Mouse (Mus musculus): Measurements from ENCODE around the gene Bicd2. TPM values are rescaled to one million over a fixed set of nuclear protein-coding genes. Genes with fewer than 3 reads are reported as not detected.
A peak's percentile ranks its signal among the peaks of the same experiment; 100 is the strongest.

The Bicd2 gene
- polyA plus RNA-seq, 1 experiment from 2014 or later: 19.2 TPM

DNA sequence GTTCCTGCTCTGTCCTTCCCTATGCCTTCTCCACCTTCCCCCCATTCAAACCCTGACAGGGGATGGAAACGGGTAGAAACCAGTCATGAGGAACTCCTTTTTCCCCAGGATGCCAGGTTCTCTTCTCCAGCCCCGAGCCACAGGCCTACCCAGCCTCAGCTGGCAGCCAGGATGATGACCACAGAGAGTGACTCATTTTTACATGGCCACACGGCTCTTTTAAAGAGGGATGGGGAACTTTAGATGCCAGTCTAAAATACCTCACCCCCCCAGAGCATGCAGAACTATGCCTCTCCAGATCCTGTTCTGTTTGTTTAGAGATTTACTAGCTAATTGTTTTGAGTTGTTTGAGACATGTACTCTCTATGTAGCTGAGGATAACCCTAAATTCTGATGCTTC, 19.9 kb upstream of the Bicd2 start:
- DNase-seq (ENCODE audit: low spot score): no peak
- WGBS: 72% methylated on average over 3 of the region's 3 CpGs
- Histone ChIP-seq H3K27me3 (replicated peaks; ENCODE audit: control insufficient read depth, insufficient read depth, low read length) (no peaks in the 10 kb centered on the region), H3K9me3 (replicated peaks; ENCODE audit: control insufficient read depth, low read length) (no peaks in the 10 kb centered on the region), H3K27ac (ENCODE audit: low read depth, low read length) (no peak overlapping the region), H3K4me1 (ENCODE audit: control insufficient read depth, insufficient read depth, low read length) (peaks cover 24% of the 10 kb centered on the region), H3K9ac (ENCODE audit: low read length) (no peak overlapping the region), H3K4me2 (ENCODE audit: low read length) (no peak overlapping the region), H3K36me3 (ENCODE audit: control insufficient read depth, insufficient read depth, low read length) (no peaks in the 10 kb centered on the region), H3K4me3 (ENCODE audit: low read depth, low read length) (no peak overlapping the region)
- ATAC-seq: no peak

DNA sequence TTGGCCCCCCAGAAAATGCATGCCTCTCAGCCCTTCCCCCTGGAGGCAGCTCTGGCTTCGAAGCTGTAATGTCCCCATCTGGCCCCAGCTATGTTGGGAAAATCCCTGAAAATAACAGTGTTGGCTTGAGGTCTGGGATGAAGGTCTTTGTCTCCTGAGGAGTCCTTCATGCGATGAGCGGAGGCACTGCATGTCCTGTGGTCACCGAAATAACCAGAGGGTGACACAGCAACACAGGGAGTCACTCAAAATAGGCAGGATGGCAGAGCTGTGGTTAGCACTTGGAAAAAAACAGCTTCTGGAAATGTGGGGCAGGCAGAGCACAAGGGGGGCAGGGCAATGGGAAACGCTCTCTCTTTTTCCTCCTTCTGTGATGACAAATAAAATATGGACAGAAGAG, 19.2 kb upstream of the Bicd2 start:
- Histone ChIP-seq H3K4me1 (ENCODE audit: control insufficient read depth, insufficient read depth, low read length) (peaks cover 19% of the 10 kb centered on the region), H3K4me3 (ENCODE audit: low read depth, low read length) (no peak overlapping the region), H3K4me2 (ENCODE audit: low read length) (no peak overlapping the region), H3K27ac (ENCODE audit: low read depth, low read length) (no peak overlapping the region), H3K36me3 (ENCODE audit: control insufficient read depth, insufficient read depth, low read length) (no peaks in the 10 kb centered on the region), H3K27me3 (replicated peaks; ENCODE audit: control insufficient read depth, insufficient read depth, low read length) (no peaks in the 10 kb centered on the region), H3K9ac (ENCODE audit: low read length) (no peak overlapping the region), H3K9me3 (replicated peaks; ENCODE audit: control insufficient read depth, low read length) (no peaks in the 10 kb centered on the region)
- DNase-seq (ENCODE audit: low spot score) (no peak), ATAC-seq (no peak)
- 83% methylated on average over 5 of the region's 5 CpGs for WGBS

DNA sequence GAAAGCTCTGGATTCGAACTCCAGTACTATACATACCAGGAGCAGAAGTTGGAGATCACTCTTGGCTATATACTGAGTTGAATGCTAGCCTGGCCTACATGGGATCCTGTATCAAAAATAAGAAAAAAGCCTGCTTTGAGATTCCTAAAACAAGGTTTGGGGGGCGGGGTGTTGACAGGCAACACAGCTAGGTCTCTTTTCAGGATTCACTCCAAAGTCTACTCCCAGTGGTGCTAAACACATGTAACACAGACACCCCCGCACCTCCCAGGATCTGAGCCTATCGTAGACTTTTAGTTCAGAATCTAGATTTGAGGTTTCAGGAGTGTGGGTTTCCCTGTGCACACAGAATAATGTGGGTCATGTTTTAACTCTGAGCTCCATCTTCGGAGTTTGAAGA, 18.6 kb upstream of the Bicd2 start:
- H3K9ac ChIP-seq (ENCODE audit: low read length): no peak overlapping the region
- ATAC-seq (no peak), DNase-seq (ENCODE audit: low spot score) (no peak)
- H3K36me3 ChIP-seq (ENCODE audit: control insufficient read depth, insufficient read depth, low read length): no peaks in the 10 kb centered on the region
- no peaks in the 10 kb centered on the region for H3K9me3 ChIP-seq (replicated peaks; ENCODE audit: control insufficient read depth, low read length)
- peaks cover 15% of the 10 kb centered on the region for H3K4me1 ChIP-seq (ENCODE audit: control insufficient read depth, insufficient read depth, low read length)
- H3K27ac ChIP-seq (ENCODE audit: low read depth, low read length): no peak overlapping the region
- no peak overlapping the region for H3K4me2 ChIP-seq (ENCODE audit: low read length)
- H3K27me3 ChIP-seq (replicated peaks; ENCODE audit: control insufficient read depth, insufficient read depth, low read length): no peaks in the 10 kb centered on the region
- 93% methylated on average over 5 of the region's 5 CpGs for WGBS
- H3K4me3 ChIP-seq (ENCODE audit: low read depth, low read length): no peak overlapping the region

DNA sequence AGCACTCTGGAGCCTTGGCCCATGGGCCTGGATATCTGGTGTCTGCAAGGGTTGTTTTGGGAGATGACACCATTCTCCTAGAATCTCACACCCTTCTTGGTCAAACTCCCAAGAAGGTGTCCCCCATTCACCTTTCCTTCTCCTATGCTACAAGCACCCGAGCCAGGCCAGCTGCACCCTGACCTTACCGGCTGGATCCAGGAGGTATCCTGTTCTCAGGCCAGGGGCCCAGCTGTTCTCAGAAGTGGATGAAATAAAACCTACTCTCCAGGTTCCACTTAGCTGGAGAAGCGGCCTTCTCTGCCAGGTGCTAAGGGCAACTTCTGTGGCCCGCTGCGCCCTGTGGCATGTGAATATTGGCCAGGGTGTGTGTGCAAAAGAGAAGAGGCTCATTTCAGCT, 16.5 kb upstream of the Bicd2 start:
- no peaks in the 10 kb centered on the region for H3K36me3 ChIP-seq (ENCODE audit: control insufficient read depth, insufficient read depth, low read length)
- H3K9me3 ChIP-seq (replicated peaks; ENCODE audit: control insufficient read depth, low read length): no peaks in the 10 kb centered on the region
- WGBS: 92% methylated on average over 5 of the region's 5 CpGs
- no peaks in the 10 kb centered on the region for H3K27me3 ChIP-seq (replicated peaks; ENCODE audit: control insufficient read depth, insufficient read depth, low read length)
- H3K4me1 ChIP-seq (ENCODE audit: control insufficient read depth, insufficient read depth, low read length): peaks cover 5% of the 10 kb centered on the region; the same call in 1 of the 2 replicates
- DNase-seq (ENCODE audit: low spot score): no peak
- no peak overlapping the region for H3K27ac ChIP-seq (ENCODE audit: low read depth, low read length)
- ATAC-seq: no peak
- H3K4me2 ChIP-seq (ENCODE audit: low read length): no peak overlapping the region
- H3K9ac ChIP-seq (ENCODE audit: low read length): no peak overlapping the region
- H3K4me3 ChIP-seq (ENCODE audit: low read depth, low read length): no peak overlapping the region

DNA sequence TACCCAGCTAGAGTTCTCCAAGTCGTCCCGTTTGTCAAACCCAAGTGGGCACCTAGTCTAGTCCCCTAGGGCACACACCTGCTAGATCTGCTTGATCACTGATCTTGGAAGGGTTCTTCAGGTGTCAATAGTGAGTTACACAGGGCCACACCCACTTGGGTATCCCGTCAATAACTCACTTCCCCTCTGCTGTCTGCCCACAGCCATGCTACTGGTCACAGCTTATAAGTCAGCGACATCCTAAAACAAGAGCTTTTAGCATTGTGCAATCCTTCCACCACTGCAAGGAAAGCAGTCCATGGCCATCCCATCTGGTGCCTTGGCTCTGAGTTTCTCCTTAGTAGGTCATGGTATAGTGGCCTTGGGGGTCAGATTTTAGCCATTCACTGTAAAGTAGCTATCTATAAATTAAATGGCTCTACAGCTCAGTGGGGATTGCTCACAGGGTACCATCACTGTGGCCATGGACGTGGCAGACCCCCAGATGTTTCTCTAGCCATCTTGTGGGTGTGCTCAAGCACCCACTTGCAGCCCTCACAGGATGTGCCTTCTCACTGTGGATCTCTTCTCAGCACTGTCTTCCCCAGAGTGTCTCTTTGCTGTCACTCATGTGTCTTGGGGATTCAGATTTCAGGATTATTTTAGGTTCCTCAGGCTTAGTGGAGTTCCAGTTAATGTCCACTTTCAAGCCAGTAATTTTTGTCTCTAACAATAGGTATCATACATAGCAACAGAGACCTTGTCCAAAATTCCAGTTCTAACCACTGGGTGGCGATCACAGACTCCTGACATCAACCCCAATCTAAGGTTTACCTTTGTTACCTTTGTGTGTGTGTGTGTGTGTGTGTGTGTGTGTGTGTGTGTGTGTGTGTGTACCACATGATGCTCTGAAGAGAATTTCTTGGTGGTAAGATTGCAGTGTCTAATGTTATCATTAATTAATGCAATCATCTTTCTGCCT, 14.9 kb upstream of the Bicd2 start:
- H3K9me3 ChIP-seq (replicated peaks; ENCODE audit: control insufficient read depth, low read length): no peaks in the 10 kb centered on the region
- H3K36me3 ChIP-seq (ENCODE audit: control insufficient read depth, insufficient read depth, low read length): no peaks in the 10 kb centered on the region
- ATAC-seq (peak; percentile 65; the same call in 1 of the 2 replicates), DNase-seq (ENCODE audit: low spot score) (peak; percentile 72)
- 63% methylated on average over 6 of the region's 6 CpGs for WGBS
- no peak overlapping the region for H3K4me2 ChIP-seq (ENCODE audit: low read length)
- H3K4me1 ChIP-seq (ENCODE audit: control insufficient read depth, insufficient read depth, low read length): no peaks in the 10 kb centered on the region
- H3K27me3 ChIP-seq (replicated peaks; ENCODE audit: control insufficient read depth, insufficient read depth, low read length): no peaks in the 10 kb centered on the region
- H3K9ac ChIP-seq (ENCODE audit: low read length): no peak overlapping the region; the same call in 1 of the 2 replicates
- no peak overlapping the region for H3K27ac ChIP-seq (ENCODE audit: low read depth, low read length)
- H3K4me3 ChIP-seq (ENCODE audit: low read depth, low read length): no peak overlapping the region

DNA sequence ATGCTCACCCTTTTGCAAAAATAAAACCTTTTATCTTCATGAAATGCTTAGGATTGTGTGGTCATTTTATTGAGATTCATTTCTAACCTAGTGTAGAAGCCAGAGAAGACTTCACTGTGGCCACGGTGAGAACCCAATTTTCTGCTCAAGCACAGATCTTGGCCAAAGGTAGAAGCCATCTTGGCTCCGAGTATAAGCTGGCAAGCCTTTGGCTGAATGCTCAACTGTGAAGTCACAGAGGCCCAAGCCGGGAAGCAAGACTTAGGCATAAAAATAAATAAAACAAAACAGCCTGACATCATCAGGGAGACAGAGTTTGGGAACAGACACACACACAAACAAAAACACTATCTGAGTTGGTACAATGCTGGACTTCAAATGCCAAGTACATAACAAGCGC, 13.3 kb upstream of the Bicd2 start:
- Histone ChIP-seq H3K36me3 (ENCODE audit: control insufficient read depth, insufficient read depth, low read length) (no peaks in the 10 kb centered on the region), H3K4me2 (ENCODE audit: low read length) (no peak overlapping the region), H3K27me3 (replicated peaks; ENCODE audit: control insufficient read depth, insufficient read depth, low read length) (no peaks in the 10 kb centered on the region), H3K27ac (ENCODE audit: low read depth, low read length) (no peak overlapping the region), H3K4me3 (ENCODE audit: low read depth, low read length) (no peak overlapping the region), H3K9ac (ENCODE audit: low read length) (no peak overlapping the region), H3K4me1 (ENCODE audit: control insufficient read depth, insufficient read depth, low read length) (no peaks in the 10 kb centered on the region), H3K9me3 (replicated peaks; ENCODE audit: control insufficient read depth, low read length) (no peaks in the 10 kb centered on the region)
- WGBS: 78% methylated on average over 4 of the region's 4 CpGs
- ATAC-seq (no peak), DNase-seq (ENCODE audit: low spot score) (no peak)

DNA sequence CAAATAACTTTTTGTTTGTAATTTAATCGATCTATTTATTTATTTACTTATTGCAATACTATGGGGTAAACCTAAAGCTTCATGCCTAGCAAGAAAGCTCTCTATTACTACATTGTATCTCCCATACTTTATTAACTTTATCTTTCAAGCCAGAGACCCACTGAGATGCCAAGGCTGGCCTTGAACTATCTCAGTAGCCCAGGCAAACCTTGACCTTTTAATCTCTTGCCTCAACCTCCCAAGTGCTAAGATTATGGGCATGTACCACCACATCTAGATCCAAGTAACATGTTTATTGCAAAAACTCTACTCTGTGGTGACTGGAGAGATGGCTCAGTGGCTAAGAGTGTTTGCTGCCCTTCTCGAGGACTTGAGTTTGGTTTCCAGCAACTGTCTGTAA, 8.1 kb upstream of the Bicd2 start:
- no peak for ATAC-seq
- DNase-seq (ENCODE audit: low spot score): no peak
- WGBS: 89% methylated on average over 2 of the region's 2 CpGs
- Histone ChIP-seq H3K9ac (ENCODE audit: low read length) (no peak overlapping the region), H3K36me3 (ENCODE audit: control insufficient read depth, insufficient read depth, low read length) (no peaks in the 10 kb centered on the region), H3K27ac (ENCODE audit: low read depth, low read length) (no peak overlapping the region), H3K27me3 (replicated peaks; ENCODE audit: control insufficient read depth, insufficient read depth, low read length) (no peaks in the 10 kb centered on the region), H3K4me3 (ENCODE audit: low read depth, low read length) (no peak overlapping the region), H3K4me1 (ENCODE audit: control insufficient read depth, insufficient read depth, low read length) (no peaks in the 10 kb centered on the region), H3K4me2 (ENCODE audit: low read length) (no peak overlapping the region), H3K9me3 (replicated peaks; ENCODE audit: control insufficient read depth, low read length) (no peaks in the 10 kb centered on the region)

DNA sequence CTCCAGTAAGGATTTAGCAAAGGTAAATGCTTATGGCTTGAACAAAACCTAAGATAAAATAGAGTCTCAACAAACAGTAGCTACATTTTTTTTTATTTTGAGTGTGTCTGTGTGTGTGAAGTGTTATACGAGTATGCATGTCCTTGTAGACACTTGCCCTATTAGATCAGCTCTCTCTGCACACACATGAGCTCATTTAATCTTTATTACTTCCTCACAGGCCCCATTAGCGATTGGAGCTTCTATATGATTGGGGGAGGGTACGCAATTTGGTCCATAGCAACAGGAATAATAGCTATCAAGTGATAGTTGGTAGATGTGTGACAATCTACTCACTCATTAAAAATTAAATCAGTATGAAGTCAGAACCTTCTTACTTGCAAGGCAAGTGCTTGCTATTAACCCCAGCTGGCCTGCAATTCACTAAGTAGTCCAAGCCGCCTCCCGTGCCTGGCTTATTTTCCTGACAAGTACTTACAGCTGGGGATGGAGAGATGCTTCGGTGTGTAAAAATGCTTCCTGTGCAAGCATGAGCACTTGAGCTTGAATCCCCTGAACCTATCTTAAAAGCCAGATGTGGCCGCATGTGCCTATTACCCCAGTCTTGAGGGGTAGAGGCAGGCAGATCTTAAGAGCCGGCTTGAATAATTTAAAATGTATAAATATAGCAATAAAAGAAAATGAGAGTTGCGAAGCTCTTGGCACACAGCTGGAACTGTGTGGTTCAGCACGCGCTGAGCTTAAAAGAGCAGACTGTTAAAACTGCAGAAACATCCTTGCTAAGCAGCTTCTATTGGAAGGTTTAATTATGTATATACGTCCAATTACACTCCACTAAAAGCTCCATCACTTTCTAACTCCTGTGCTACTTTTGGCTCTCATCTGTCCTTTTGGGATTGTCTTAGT, 6.1 kb upstream of the Bicd2 start:
- DNase-seq (ENCODE audit: low spot score): peak; percentile 38
- Histone ChIP-seq H3K27me3 (replicated peaks; ENCODE audit: control insufficient read depth, insufficient read depth, low read length) (no peaks in the 10 kb centered on the region), H3K4me2 (ENCODE audit: low read length) (no peak overlapping the region), H3K9me3 (replicated peaks; ENCODE audit: control insufficient read depth, low read length) (no peaks in the 10 kb centered on the region), H3K4me1 (ENCODE audit: control insufficient read depth, insufficient read depth, low read length) (peaks cover 4% of the 10 kb centered on the region), H3K36me3 (ENCODE audit: control insufficient read depth, insufficient read depth, low read length) (no peaks in the 10 kb centered on the region), H3K4me3 (ENCODE audit: low read depth, low read length) (no peak overlapping the region), H3K27ac (ENCODE audit: low read depth, low read length) (no peak overlapping the region), H3K9ac (ENCODE audit: low read length) (no peak overlapping the region)
- WGBS: 78% methylated on average over 12 of the region's 12 CpGs
- peak; percentile 59 for ATAC-seq
